Mouse (Mus musculus) small intestine, adult 2 months (tissue): Measurements from ENCODE around the gene Fer.

ENCODE experiments used
- CTCF ChIP-seq: fragments of 200-500 bp; IDR thresholded peaks from 2 replicates; pipeline ENCODE4 v1.5.1; 2012; ENCODE audit warnings: low read depth, mild to moderate bottlenecking, control low read depth, inconsistent platforms, low read length, moderate library complexity, mixed read lengths; ENCODE audit not compliant: insufficient replicate concordance, insufficient read length; ENCODE audit errors: extremely low read depth
- POLR2A ChIP-seq: fragments of 200-500 bp; IDR thresholded peaks from 2 replicates; pipeline ENCODE4 v1.6.1; 2012; ENCODE audit warnings: low read depth, mild to moderate bottlenecking, control low read depth, inconsistent platforms, low read length, moderate library complexity

GRCm38 (mm10) chr17:64150717-64151116, 287.9 kb downstream of the Fer start:
- TF ChIP-seq CTCF (no peak), POLR2A (no peak)
